Mouse (Mus musculus): Measurements from ENCODE around the gene Dimt1. TPM values are rescaled to one million over a fixed set of nuclear protein-coding genes. Genes with fewer than 3 reads are reported as not detected.
"Not testable (repeated sequence)": the region's sequence is repeated elsewhere in the genome, so short reads cannot be mapped to it uniquely, and the experiment has no call there.

Gene Dimt1
- polyA plus RNA-seq, 1 experiment from 2014 or later = 44.1 TPM

DNA sequence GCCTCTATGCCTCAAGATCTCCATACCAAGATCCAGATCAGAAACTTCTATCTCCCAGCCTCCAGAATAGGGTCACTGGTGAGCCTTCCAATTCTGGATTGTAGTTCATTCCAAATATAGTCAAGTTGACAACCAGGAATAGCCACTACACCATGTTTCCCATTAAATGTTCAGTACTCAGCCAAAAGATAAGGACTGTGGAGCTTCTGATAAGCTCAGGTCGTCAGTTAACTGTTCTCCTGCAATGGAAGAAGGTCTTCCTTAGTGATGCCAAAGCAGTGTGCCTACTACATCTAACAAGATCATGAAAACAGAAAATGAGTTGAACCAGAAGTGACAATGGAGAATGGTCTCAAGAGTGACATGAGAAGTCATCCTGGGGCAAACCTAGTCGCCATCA lies 50.0 kb downstream of the Dimt1 start:
- Histone ChIP-seq H3K9me3 (no peaks in the 10 kb centered on the region), H3K4me1 (0 out of 2 replicates have a peak, but pooled peaks cover 3% of the 10 kb centered on the region), H3K27me3 (no peaks in the 10 kb centered on the region), H3K27ac (no peak overlapping the region), H3K9ac (no peak overlapping the region), H3K36me3 (0 out of 2 replicates have a peak, but pooled peaks cover 5% of the 10 kb centered on the region), H3K4me2 (no peak overlapping the region), H3K4me3 (no peak overlapping the region)
- no peak for ATAC-seq (ENCODE audit: borderline replicate concordance, extremely low read depth, low FRiP score, low TSS enrichment)
- WGBS = 69% methylated on average over 2 of the region's 2 CpGs

DNA sequence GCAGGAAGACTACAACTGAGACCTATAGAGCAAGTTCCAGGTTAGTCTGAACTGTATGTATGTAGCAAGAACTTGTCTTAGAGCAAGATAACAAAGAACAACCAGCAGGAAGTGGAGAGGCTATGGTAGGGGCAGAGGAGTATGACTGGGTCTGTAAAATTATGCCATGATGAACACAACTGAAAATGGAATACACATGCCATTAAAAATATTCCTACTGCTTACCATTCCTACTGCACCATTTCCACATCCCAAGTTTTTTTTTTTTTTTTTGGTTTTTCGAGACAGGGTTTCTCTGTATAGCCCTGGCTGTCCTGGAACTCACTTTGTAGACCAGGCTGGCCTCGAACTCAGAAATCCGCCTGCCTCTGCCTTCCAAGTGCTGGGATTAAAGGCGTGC lies 50.6 kb downstream of the Dimt1 start:
- not testable (repeated sequence) for ATAC-seq (ENCODE audit: borderline replicate concordance, extremely low read depth, low FRiP score, low TSS enrichment)

DNA sequence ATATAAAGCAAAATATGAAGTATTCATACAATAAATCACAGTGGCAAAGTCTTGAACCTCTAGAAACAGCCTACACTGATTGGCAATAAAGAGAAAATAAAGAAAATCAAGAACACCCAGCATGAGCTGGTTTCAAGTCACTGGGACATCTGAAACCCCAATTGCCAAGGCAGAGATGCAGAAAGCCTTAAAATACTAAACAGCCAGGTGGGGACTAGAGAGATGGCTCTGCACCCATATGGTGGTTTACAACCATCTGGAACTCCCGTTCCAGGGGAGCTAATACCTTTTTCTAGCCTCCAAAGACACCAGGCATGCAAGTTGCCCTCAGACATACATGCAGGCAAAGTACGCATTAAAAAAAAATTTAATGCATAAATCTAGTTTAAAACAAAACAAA lies 51.1 kb downstream of the Dimt1 start:
- Histone ChIP-seq H3K4me1 (0 out of 2 replicates have a peak, but pooled peaks cover 3% of the 10 kb centered on the region), H3K9me3 (no peaks in the 10 kb centered on the region), H3K36me3 (no peaks in the 10 kb centered on the region), H3K4me3 (no peak overlapping the region), H3K4me2 (no peak overlapping the region), H3K27ac (no peak overlapping the region), H3K9ac (no peak overlapping the region), H3K27me3 (no peaks in the 10 kb centered on the region)
- ATAC-seq (ENCODE audit: borderline replicate concordance, extremely low read depth, low FRiP score, low TSS enrichment) = no peak
- 93% methylated on average over 2 of the region's 2 CpGs for WGBS

More for the DNA sequence above, 50.6 kb downstream of the Dimt1 start:
- 91% methylated on average over 4 of the region's 4 CpGs for WGBS
- not testable (repeated sequence) for H3K4me1 ChIP-seq, H3K9me3 ChIP-seq, H3K36me3 ChIP-seq, H3K9ac ChIP-seq, H3K4me2 ChIP-seq, H3K27me3 ChIP-seq, H3K4me3 ChIP-seq, H3K27ac ChIP-seq

DNA sequence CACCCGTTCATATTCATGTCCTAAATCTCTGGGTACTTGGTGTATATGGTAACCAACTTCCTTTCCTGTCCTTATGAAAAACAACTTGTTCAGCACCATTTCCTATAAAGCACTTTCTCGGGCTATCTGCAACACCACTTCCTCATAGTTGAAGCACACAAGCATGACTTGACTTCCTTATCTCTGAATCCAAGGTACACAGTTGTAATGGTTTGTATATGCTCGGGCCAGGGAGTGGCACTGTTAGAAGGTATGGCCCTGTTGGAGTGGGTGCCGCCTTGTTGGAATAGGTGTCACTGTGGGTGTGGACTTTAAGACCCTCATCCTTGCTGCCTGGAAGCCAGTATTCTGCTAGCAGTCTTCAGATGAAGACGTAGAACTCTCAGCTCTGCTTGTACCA lies 51.7 kb downstream of the Dimt1 start:
- no peak overlapping the region for H3K27ac ChIP-seq
- H3K4me2 ChIP-seq = no peak overlapping the region
- ATAC-seq (ENCODE audit: borderline replicate concordance, extremely low read depth, low FRiP score, low TSS enrichment) = no peak
- H3K27me3 ChIP-seq = no peaks in the 10 kb centered on the region
- H3K9ac ChIP-seq = no peak overlapping the region
- no peaks in the 10 kb centered on the region for H3K9me3 ChIP-seq
- no peaks in the 10 kb centered on the region for H3K36me3 ChIP-seq
- WGBS = 58% methylated on average over 5 of the region's 5 CpGs
- H3K4me3 ChIP-seq = no peak overlapping the region
- 0 out of 2 replicates have a peak, but pooled peaks cover 3% of the 10 kb centered on the region for H3K4me1 ChIP-seq

DNA sequence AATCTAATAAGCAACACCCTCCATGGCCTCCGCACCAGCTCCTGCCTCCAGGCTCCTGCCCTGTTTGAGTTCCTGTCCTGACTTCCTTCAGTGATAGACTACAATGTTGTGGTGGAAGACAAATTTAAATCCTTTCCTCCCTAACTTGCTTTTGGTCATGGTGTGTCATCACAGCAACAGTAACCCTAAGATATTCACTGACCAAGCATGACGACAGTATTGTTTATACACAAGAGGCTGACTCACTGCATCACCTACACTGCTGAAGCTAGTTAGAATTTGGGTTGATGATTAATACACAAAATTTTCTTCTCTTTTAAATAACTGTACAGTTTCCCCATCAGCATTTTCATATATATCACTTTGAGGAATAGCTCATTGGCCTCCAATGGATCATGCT lies 56.3 kb downstream of the Dimt1 start:
- ATAC-seq (ENCODE audit: borderline replicate concordance, extremely low read depth, low FRiP score, low TSS enrichment) = no peak
- no peak overlapping the region for H3K9ac ChIP-seq
- no peaks in the 10 kb centered on the region for H3K36me3 ChIP-seq
- H3K27ac ChIP-seq = no peak overlapping the region
- WGBS = 76% methylated on average over 2 of the region's 2 CpGs
- no peak overlapping the region for H3K4me3 ChIP-seq
- H3K27me3 ChIP-seq = no peaks in the 10 kb centered on the region
- no peak overlapping the region for H3K4me2 ChIP-seq
- no peaks in the 10 kb centered on the region for H3K9me3 ChIP-seq
- H3K4me1 ChIP-seq = 0 out of 2 replicates have a peak, but pooled peaks cover 3% of the 10 kb centered on the region

DNA sequence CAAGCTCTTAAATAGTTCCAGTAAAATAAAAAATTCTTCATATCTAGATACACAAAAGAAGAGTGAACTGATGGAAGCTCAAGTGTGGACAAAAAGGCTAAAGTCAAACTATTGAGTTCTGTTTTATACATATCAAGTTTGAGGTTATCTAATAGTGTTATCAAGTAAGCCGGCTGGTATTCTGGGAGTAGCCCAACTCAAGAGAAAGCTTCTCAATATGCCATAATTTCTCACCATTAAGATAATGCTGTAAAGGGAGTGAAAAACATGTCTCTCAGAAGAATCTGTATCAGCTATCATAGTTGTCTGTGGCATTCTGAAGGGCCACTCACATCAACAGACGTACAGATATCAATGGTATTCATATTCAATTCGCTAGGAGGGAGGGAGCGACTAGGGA lies 61.2 kb downstream of the Dimt1 start:
- H3K27me3 ChIP-seq = no peaks in the 10 kb centered on the region
- H3K4me2 ChIP-seq = no peak overlapping the region
- no peaks in the 10 kb centered on the region for H3K36me3 ChIP-seq
- H3K27ac ChIP-seq = no peak overlapping the region
- ATAC-seq (ENCODE audit: borderline replicate concordance, extremely low read depth, low FRiP score, low TSS enrichment) = no peak
- no peak overlapping the region for H3K4me3 ChIP-seq
- WGBS = 69% methylated on average over 4 of the region's 4 CpGs
- no peaks in the 10 kb centered on the region for H3K4me1 ChIP-seq
- no peaks in the 10 kb centered on the region for H3K9me3 ChIP-seq
- no peak overlapping the region for H3K9ac ChIP-seq

Other genes starting within 250 kb of the Dimt1 start
- 60.5 and 61.1 TPM in 2 replicates for gene Ipo11, start 10.2 kb upstream of the Dimt1 start, polyA plus RNA-seq (2015; fragmentation: Nextera tagmentation; extraction: Ambion mirVana)
- 23.3 and 24.0 TPM in 2 replicates for gene Kif2a, start 75.0 kb downstream of the Dimt1 start, polyA plus RNA-seq (2015; fragmentation: Nextera tagmentation; extraction: Ambion mirVana)